Mouse (Mus musculus) intestine, postnatal 0 days (tissue): ENCODE results near the gene Specc1. TPM values are rescaled to one million over a fixed set of nuclear protein-coding genes. Genes with fewer than 3 reads are reported as not detected.

ENCODE experiments used
- ATAC-seq: fragments of 200-750 bp; cut with Nextera tagmentation; 2 replicates; pipeline ENCODE4 v1.8.0; 2017; ENCODE audit warnings: mild to moderate bottlenecking, moderate TSS enrichment, moderate library complexity
- H3K27ac ChIP-seq: fragments of 300-500 bp; sonication (generic); 2 replicates; pipeline ENCODE4 v1.5.1; 2014; ENCODE audit warnings: mild to moderate bottlenecking, low read depth, low read length, moderate library complexity
- H3K27me3 ChIP-seq: fragments of 300-500 bp; sonication (generic); replicated peaks from 2 replicates; pipeline ENCODE4 v1.6.1; 2014; ENCODE audit warnings: low read length, mixed read lengths; ENCODE audit not compliant: control insufficient read depth, insufficient read depth
- H3K36me3 ChIP-seq: fragments of 300-500 bp; sonication (generic); 2 replicates; pipeline ENCODE4 v1.6.1; 2014; ENCODE audit warnings: mild to moderate bottlenecking, moderate library complexity; ENCODE audit not compliant: control insufficient read depth, insufficient read depth
- H3K4me1 ChIP-seq: fragments of 300-500 bp; sonication (generic); replicated peaks from 2 replicates; pipeline ENCODE4 v1.6.1; 2014; ENCODE audit warnings: antibody characterized with exemption, low read length, mixed read lengths; ENCODE audit not compliant: control insufficient read depth, insufficient read depth
- H3K4me2 ChIP-seq: fragments of 300-500 bp; sonication (generic); replicated peaks from 2 replicates; pipeline ENCODE4 v1.6.1; 2014; ENCODE audit warnings: low read depth, mild to moderate bottlenecking, moderate library complexity
- H3K4me3 ChIP-seq: fragments of 300-500 bp; sonication (generic); 2 replicates; pipeline ENCODE4 v1.5.1; 2014; ENCODE audit warnings: low read depth, low read length
- H3K9ac ChIP-seq: fragments of 300-500 bp; sonication (generic); 2 replicates; pipeline ENCODE4 v1.6.1; 2014; ENCODE audit warnings: mild to moderate bottlenecking, low read depth, low read length
- H3K9me3 ChIP-seq: fragments of 300-500 bp; sonication (generic); 2 replicates; pipeline ENCODE4 v1.6.1; 2016; ENCODE audit warnings: mixed run types; ENCODE audit not compliant: control insufficient read depth
- CTCF ChIP-seq: sonication (generic); IDR thresholded peaks from 2 replicates; pipeline ENCODE4 v1.5.1; 2016; ENCODE audit warnings: low read depth, mild to moderate bottlenecking, control low read depth, antibody characterized with exemption, moderate library complexity
- WGBS: fragments of 180-500 bp; shearing (Covaris S2); extraction: QIAGEN DNeasy Blood & Tissue Kit; methylation state at CpG from one replicate; pipeline ENCODE4 v1.1.7; 2014; 5-methylcytosine and 5-hydroxymethylcytosine counted together
- polyA plus RNA-seq: library from polyadenylated mRNA; unstranded; fragments of >200 nt; fragmentation: Nextera tagmentation; extraction: Ambion mirVana; gene quantifications from 2 replicates; pipeline ENCODE4 v1.2.1, GENCODE M21; 2015

Specc1 gene
- polyA plus RNA-seq, 1 experiment from 2014 or later, result 10.3 TPM

- H3K27ac ChIP-seq, result no peak overlapping the region
- 85% methylated on average over 3 of the region's 3 CpGs for WGBS
- no peaks in the 10 kb centered on the region for H3K9me3 ChIP-seq
- no peaks in the 10 kb centered on the region for H3K4me1 ChIP-seq
- peaks cover 7% of the 10 kb centered on the region for H3K27me3 ChIP-seq
- no peak overlapping the region for H3K4me3 ChIP-seq
- ATAC-seq, result no peak
- no peak overlapping the region for H3K4me2 ChIP-seq
- no peak for TF ChIP-seq CTCF
- H3K36me3 ChIP-seq, result no peaks in the 10 kb centered on the region
- H3K9ac ChIP-seq, result no peak overlapping the region
These were observed 6.6 kb downstream of the Specc1 start for GRCm38 (mm10) chr11:61963193-61963592.

- no peak for TF ChIP-seq CTCF
- H3K27me3 ChIP-seq, result no peaks in the 10 kb centered on the region
- ATAC-seq, result no peak
- H3K9ac ChIP-seq, result no peak overlapping the region
- no peak overlapping the region for H3K4me3 ChIP-seq
- no peaks in the 10 kb centered on the region for H3K36me3 ChIP-seq
- H3K4me1 ChIP-seq, result no peaks in the 10 kb centered on the region
- H3K4me2 ChIP-seq, result no peak overlapping the region
- no peaks in the 10 kb centered on the region for H3K9me3 ChIP-seq
- H3K27ac ChIP-seq, result no peak overlapping the region
- 87% methylated on average over 5 of the region's 5 CpGs for WGBS
These were observed 8.0 kb downstream of the Specc1 start for GRCm38 (mm10) chr11:61964611-61965010.

- WGBS, result 82% methylated on average over 8 of the region's 8 CpGs
- H3K4me1 ChIP-seq, result no peaks in the 10 kb centered on the region
- H3K9ac ChIP-seq, result no peak overlapping the region
- no peak for TF ChIP-seq CTCF
- H3K27ac ChIP-seq, result no peak overlapping the region
- H3K4me2 ChIP-seq, result no peak overlapping the region
- H3K36me3 ChIP-seq, result no peaks in the 10 kb centered on the region
- H3K27me3 ChIP-seq, result no peaks in the 10 kb centered on the region
- H3K9me3 ChIP-seq, result no peaks in the 10 kb centered on the region
- no peak overlapping the region for H3K4me3 ChIP-seq
- ATAC-seq, result no peak
These were observed 10.5 kb downstream of the Specc1 start for GRCm38 (mm10) chr11:61967034-61967433.

GRCm38 (mm10) chr11:61968875-61969274 is 12.3 kb downstream of the Specc1 start:
- TF ChIP-seq CTCF, result no peak
- no peaks in the 10 kb centered on the region for H3K4me1 ChIP-seq
- no peak overlapping the region for H3K4me3 ChIP-seq
- no peaks in the 10 kb centered on the region for H3K27me3 ChIP-seq
- no peak overlapping the region for H3K4me2 ChIP-seq
- no peak for ATAC-seq
- H3K36me3 ChIP-seq, result no peaks in the 10 kb centered on the region
- WGBS, result 92% methylated on average over 2 of the region's 2 CpGs
- H3K9ac ChIP-seq, result no peak overlapping the region
- H3K27ac ChIP-seq, result no peak overlapping the region
- H3K9me3 ChIP-seq, result no peaks in the 10 kb centered on the region

DNA sequence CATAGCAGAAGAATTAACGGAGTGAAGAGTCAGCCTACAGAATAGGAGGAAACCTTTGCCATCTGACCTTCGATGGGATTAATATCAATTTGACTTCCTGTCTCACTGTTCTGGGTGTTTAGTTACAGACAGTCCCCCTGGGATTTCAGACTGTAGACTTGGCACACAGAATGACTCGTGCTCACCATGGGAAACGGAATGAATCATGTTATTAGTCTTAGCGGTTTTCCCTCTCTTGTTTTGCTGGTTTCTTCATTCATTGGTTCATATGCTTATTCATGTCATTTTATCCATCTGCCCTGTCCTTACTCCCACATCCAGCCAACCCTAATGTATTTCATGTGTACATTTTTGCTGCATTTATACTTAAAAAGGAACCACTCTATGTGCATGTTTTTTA is 14.3 kb downstream of the Specc1 start:
- Histone ChIP-seq H3K9ac (no peak overlapping the region), H3K4me2 (no peak overlapping the region), H3K9me3 (no peaks in the 10 kb centered on the region), H3K36me3 (no peaks in the 10 kb centered on the region), H3K27me3 (no peaks in the 10 kb centered on the region), H3K27ac (no peak overlapping the region), H3K4me3 (no peak overlapping the region), H3K4me1 (no peaks in the 10 kb centered on the region)
- no peak for TF ChIP-seq CTCF
- no peak for ATAC-seq
- 54% methylated on average over 5 of the region's 5 CpGs for WGBS

DNA sequence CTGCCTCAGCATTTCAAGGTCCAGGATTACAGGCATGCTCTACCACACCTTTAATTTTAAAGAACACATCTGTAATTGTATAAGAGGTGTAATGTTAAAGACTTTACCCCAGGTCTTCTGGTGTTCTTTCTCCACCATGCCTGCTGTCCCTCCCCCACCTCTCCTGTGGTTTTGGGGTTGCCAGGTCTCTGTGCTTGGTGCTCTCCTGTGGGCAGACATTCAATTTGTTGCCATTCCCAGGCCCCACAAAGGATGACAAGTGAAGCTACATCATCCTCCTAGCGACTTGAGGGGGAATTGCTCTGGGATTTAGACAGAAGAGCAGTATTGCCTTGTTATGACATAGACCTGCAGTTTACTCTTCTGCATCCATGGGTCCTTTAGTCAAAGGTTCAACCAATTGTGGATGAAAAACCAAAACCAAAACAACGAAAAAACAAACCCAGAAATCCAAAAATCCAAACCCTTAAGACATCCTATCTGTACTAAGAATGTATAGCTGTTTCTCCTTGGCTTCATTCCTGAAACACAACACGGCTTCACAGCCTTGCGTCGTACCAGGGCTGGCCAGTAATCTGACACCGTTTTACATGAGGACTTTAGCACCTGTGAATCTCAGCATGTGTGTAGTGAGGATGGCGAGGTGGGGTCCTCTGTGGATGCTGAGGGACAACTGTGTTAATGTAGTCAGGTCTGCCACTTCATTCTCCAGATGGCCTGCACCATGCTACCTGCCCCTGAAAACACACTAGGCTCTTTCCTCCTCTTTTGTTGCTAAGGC is 15.1 kb downstream of the Specc1 start:
- ATAC-seq, result no peak
- Histone ChIP-seq H3K4me2 (no peak overlapping the region), H3K9me3 (no peaks in the 10 kb centered on the region), H3K9ac (no peak overlapping the region), H3K4me1 (no peaks in the 10 kb centered on the region), H3K27ac (no peak overlapping the region), H3K4me3 (no peak overlapping the region), H3K36me3 (no peaks in the 10 kb centered on the region), H3K27me3 (no peaks in the 10 kb centered on the region)
- no peak for TF ChIP-seq CTCF
- WGBS, result 52% methylated on average over 7 of the region's 7 CpGs
